Mouse (Mus musculus): ENCODE data around the gene 4930519G04Rik. TPM values are rescaled to one million over a fixed set of nuclear protein-coding genes. Genes with fewer than 3 reads are reported as not detected.
A peak's percentile ranks its signal among the peaks of the same experiment; 100 is the strongest.

Gene 4930519G04Rik
- polyA plus RNA-seq, 1 experiment from 2014 or later: not detected

- H3K4me1 ChIP-seq (replicated peaks; ENCODE audit: control insufficient read depth, insufficient read depth, low read length): peaks cover 5% of the 10 kb centered on the region; the same call in 1 of the 2 replicates
- H3K27ac ChIP-seq (ENCODE audit: low read depth, low read length): no peak overlapping the region
- no peak overlapping the region for H3K4me3 ChIP-seq (ENCODE audit: low read depth, low read length)
- no peaks in the 10 kb centered on the region for H3K27me3 ChIP-seq (replicated peaks; ENCODE audit: control insufficient read depth, insufficient read depth, low read length)
- ATAC-seq (replicated peaks; ENCODE audit: low FRiP score): peak; percentile 58; the same call in 1 of the 2 replicates
- no peaks in the 10 kb centered on the region for H3K36me3 ChIP-seq (ENCODE audit: control insufficient read depth, insufficient read depth, low read length)
- H3K4me2 ChIP-seq: peak overlapping the region; percentile 35
- no peak overlapping the region for H3K9ac ChIP-seq (ENCODE audit: low read depth, low read length)
- 52% methylated on average over 19 of the region's 19 CpGs for WGBS
- peak; percentile 39 for DNase-seq (ENCODE audit: low spot score)
- no peaks in the 10 kb centered on the region for H3K9me3 ChIP-seq (ENCODE audit: control insufficient read depth, low read length)
Measured at GRCm38 (mm10) chr5:114921551-114922365, 68.3 kb downstream of the 4930519G04Rik start.

- peak; percentile 61; the same call in 1 of the 2 replicates for ATAC-seq (replicated peaks; ENCODE audit: low FRiP score)
- 59% methylated on average over 10 of the region's 10 CpGs for WGBS
- H3K27me3 ChIP-seq (replicated peaks; ENCODE audit: control insufficient read depth, insufficient read depth, low read length): no peaks in the 10 kb centered on the region
- no peak overlapping the region for H3K4me3 ChIP-seq (ENCODE audit: low read depth, low read length)
- H3K36me3 ChIP-seq (ENCODE audit: control insufficient read depth, insufficient read depth, low read length): no peaks in the 10 kb centered on the region
- peak overlapping the region; percentile 35; the same call in 1 of the 2 replicates for H3K4me2 ChIP-seq
- H3K9me3 ChIP-seq (ENCODE audit: control insufficient read depth, low read length): no peaks in the 10 kb centered on the region
- no peak overlapping the region for H3K27ac ChIP-seq (ENCODE audit: low read depth, low read length)
- DNase-seq (ENCODE audit: low spot score): no peak
- peaks cover 5% of the 10 kb centered on the region; the same call in 1 of the 2 replicates for H3K4me1 ChIP-seq (replicated peaks; ENCODE audit: control insufficient read depth, insufficient read depth, low read length)
- no peak overlapping the region for H3K9ac ChIP-seq (ENCODE audit: low read depth, low read length)
Measured at GRCm38 (mm10) chr5:114922366-114922731, 68.9 kb downstream of the 4930519G04Rik start.

GRCm38 (mm10) chr5:114922998-114923473 is 69.6 kb downstream of the 4930519G04Rik start, which contains the start of gene Oasl1:
TSS of gene Oasl1 (plus strand) at chr5:114923240.
- Histone ChIP-seq H3K27me3 (replicated peaks; ENCODE audit: control insufficient read depth, insufficient read depth, low read length) (no peaks in the 10 kb centered on the region), H3K36me3 (ENCODE audit: control insufficient read depth, insufficient read depth, low read length) (no peaks in the 10 kb centered on the region), H3K4me3 (ENCODE audit: low read depth, low read length) (no peak within 1 kb of the TSS), H3K9me3 (ENCODE audit: control insufficient read depth, low read length) (no peaks in the 10 kb centered on the region), H3K4me2 (peak within 1 kb of the TSS; percentile 35), H3K27ac (ENCODE audit: low read depth, low read length) (no peak within 1 kb of the TSS), H3K4me1 (replicated peaks; ENCODE audit: control insufficient read depth, insufficient read depth, low read length) (peaks cover 5% of the 10 kb centered on the region; the same call in 1 of the 2 replicates), H3K9ac (ENCODE audit: low read depth, low read length) (no peak within 1 kb of the TSS)
- ATAC-seq (replicated peaks; ENCODE audit: low FRiP score) (no peak), DNase-seq (ENCODE audit: low spot score) (no peak)
- WGBS: 60% methylated on average over 15 of the region's 15 CpGs

GRCm38 (mm10) chr5:114926153-114926684 is 72.8 kb downstream of the 4930519G04Rik start:
- no peak overlapping the region for H3K27ac ChIP-seq (ENCODE audit: low read depth, low read length)
- no peak for DNase-seq (ENCODE audit: low spot score)
- H3K36me3 ChIP-seq (ENCODE audit: control insufficient read depth, insufficient read depth, low read length): no peaks in the 10 kb centered on the region
- ATAC-seq (replicated peaks; ENCODE audit: low FRiP score): no peak
- WGBS: 56% methylated on average over 1 of the region's 1 CpGs
- no peak overlapping the region for H3K9ac ChIP-seq (ENCODE audit: low read depth, low read length)
- no peaks in the 10 kb centered on the region for H3K9me3 ChIP-seq (ENCODE audit: control insufficient read depth, low read length)
- H3K4me3 ChIP-seq (ENCODE audit: low read depth, low read length): no peak overlapping the region
- no peaks in the 10 kb centered on the region for H3K27me3 ChIP-seq (replicated peaks; ENCODE audit: control insufficient read depth, insufficient read depth, low read length)
- no peak overlapping the region for H3K4me2 ChIP-seq
- peaks cover 5% of the 10 kb centered on the region; the same call in 1 of the 2 replicates for H3K4me1 ChIP-seq (replicated peaks; ENCODE audit: control insufficient read depth, insufficient read depth, low read length)

- no peak overlapping the region for H3K4me2 ChIP-seq
- no peak overlapping the region for H3K9ac ChIP-seq (ENCODE audit: low read depth, low read length)
- no peak for ATAC-seq (replicated peaks; ENCODE audit: low FRiP score)
- peaks cover 4% of the 10 kb centered on the region; the same call in 1 of the 2 replicates for H3K4me1 ChIP-seq (replicated peaks; ENCODE audit: control insufficient read depth, insufficient read depth, low read length)
- H3K27me3 ChIP-seq (replicated peaks; ENCODE audit: control insufficient read depth, insufficient read depth, low read length): no peaks in the 10 kb centered on the region
- no peak for DNase-seq (ENCODE audit: low spot score)
- WGBS: 80% methylated on average over 9 of the region's 9 CpGs
- no peak overlapping the region for H3K4me3 ChIP-seq (ENCODE audit: low read depth, low read length)
- H3K9me3 ChIP-seq (ENCODE audit: control insufficient read depth, low read length): no peaks in the 10 kb centered on the region
- no peaks in the 10 kb centered on the region for H3K36me3 ChIP-seq (ENCODE audit: control insufficient read depth, insufficient read depth, low read length)
- no peak overlapping the region for H3K27ac ChIP-seq (ENCODE audit: low read depth, low read length)
Measured at GRCm38 (mm10) chr5:114926753-114927152, 73.3 kb downstream of the 4930519G04Rik start.

GRCm38 (mm10) chr5:114931626-114932025 is 78.2 kb downstream of the 4930519G04Rik start:
- WGBS: 50% methylated on average over 5 of the region's 5 CpGs
- Histone ChIP-seq H3K4me3 (ENCODE audit: low read depth, low read length) (no peak overlapping the region), H3K9ac (ENCODE audit: low read depth, low read length) (no peak overlapping the region), H3K4me2 (no peak overlapping the region), H3K27ac (ENCODE audit: low read depth, low read length) (no peak overlapping the region), H3K4me1 (replicated peaks; ENCODE audit: control insufficient read depth, insufficient read depth, low read length) (no peaks in the 10 kb centered on the region), H3K27me3 (replicated peaks; ENCODE audit: control insufficient read depth, insufficient read depth, low read length) (no peaks in the 10 kb centered on the region), H3K9me3 (ENCODE audit: control insufficient read depth, low read length) (no peaks in the 10 kb centered on the region), H3K36me3 (ENCODE audit: control insufficient read depth, insufficient read depth, low read length) (no peaks in the 10 kb centered on the region)
- ATAC-seq (replicated peaks; ENCODE audit: low FRiP score): no peak
- no peak for DNase-seq (ENCODE audit: low spot score)

- Histone ChIP-seq H3K27ac (ENCODE audit: low read depth, low read length) (no peak overlapping the region), H3K9ac (ENCODE audit: low read depth, low read length) (no peak overlapping the region), H3K4me3 (ENCODE audit: low read depth, low read length) (no peak overlapping the region), H3K4me1 (replicated peaks; ENCODE audit: control insufficient read depth, insufficient read depth, low read length) (no peaks in the 10 kb centered on the region), H3K4me2 (no peak overlapping the region), H3K9me3 (ENCODE audit: control insufficient read depth, low read length) (no peaks in the 10 kb centered on the region), H3K27me3 (replicated peaks; ENCODE audit: control insufficient read depth, insufficient read depth, low read length) (no peaks in the 10 kb centered on the region), H3K36me3 (ENCODE audit: control insufficient read depth, insufficient read depth, low read length) (no peaks in the 10 kb centered on the region)
- DNase-seq (ENCODE audit: low spot score) (no peak), ATAC-seq (replicated peaks; ENCODE audit: low FRiP score) (no peak)
- 81% methylated on average over 8 of the region's 8 CpGs for WGBS
Measured at GRCm38 (mm10) chr5:114933206-114933605, 79.7 kb downstream of the 4930519G04Rik start.
